Mouse (Mus musculus): ENCODE measurements around the gene Gabrg3. TPM values are rescaled to one million over a fixed set of nuclear protein-coding genes. Genes with fewer than 3 reads are reported as not detected.

Gabrg3 gene
- total RNA-seq, 2 experiments from 2014 or later: 12.4 to 14.3 TPM

- peak in 1 of 2 experiments; percentile 37 for DNase-seq (ENCODE audit: low spot score in 2 of 2)
Observed at GRCm38 (mm10) chr7:57071435-57072160, 315.4 kb downstream of the Gabrg3 start.

GRCm38 (mm10) chr7:57065398-57065797, 321.6 kb downstream of the Gabrg3 start:
- DNase-seq (ENCODE audit: low spot score in 2 of 2): no peak

- DNase-seq (ENCODE audit: low spot score in 2 of 2): peak in 1 of 2 experiments; percentile 47
Observed at GRCm38 (mm10) chr7:57050906-57051635, 335.9 kb downstream of the Gabrg3 start.

- peak in 1 of 2 experiments; percentile 13 for DNase-seq (ENCODE audit: low spot score in 2 of 2)
Observed at GRCm38 (mm10) chr7:57037861-57038421, 349.0 kb downstream of the Gabrg3 start.

- no peak for DNase-seq (ENCODE audit: low spot score in 2 of 2)
Observed at GRCm38 (mm10) chr7:57000585-57001261, 386.3 kb downstream of the Gabrg3 start.

GRCm38 (mm10) chr7:56997713-56998624, 389.0 kb downstream of the Gabrg3 start:
- peak in 1 of 2 experiments; percentile 8 for DNase-seq (ENCODE audit: low spot score in 2 of 2)

- DNase-seq (ENCODE audit: low spot score in 2 of 2): peak in 1 of 2 experiments; percentile 50
Observed at GRCm38 (mm10) chr7:56946398-56946797, 440.6 kb downstream of the Gabrg3 start.

- DNase-seq (ENCODE audit: low spot score in 2 of 2): peak in 1 of 2 experiments; percentile 25
Observed at GRCm38 (mm10) chr7:56941606-56942005, 445.4 kb downstream of the Gabrg3 start.

GRCm38 (mm10) chr7:56938020-56938419, 449.0 kb downstream of the Gabrg3 start:
- DNase-seq (ENCODE audit: low spot score in 2 of 2): no peak

GRCm38 (mm10) chr7:56919499-56919898, 467.5 kb downstream of the Gabrg3 start:
- no peak for DNase-seq (ENCODE audit: low spot score in 2 of 2)

- no peak for DNase-seq (ENCODE audit: low spot score in 2 of 2)
Observed at GRCm38 (mm10) chr7:56914862-56915261, 472.1 kb downstream of the Gabrg3 start.

GRCm38 (mm10) chr7:56899762-56900161, 487.2 kb downstream of the Gabrg3 start:
- no peak for DNase-seq (ENCODE audit: low spot score in 2 of 2)

GRCm38 (mm10) chr7:56867314-56868075, 519.5 kb downstream of the Gabrg3 start:
- DNase-seq (ENCODE audit: low spot score in 2 of 2): no peak

GRCm38 (mm10) chr7:56843565-56843964, 543.4 kb downstream of the Gabrg3 start:
- DNase-seq (ENCODE audit: low spot score in 2 of 2): peak; percentile 58 to 83

- no peak for DNase-seq (ENCODE audit: low spot score in 2 of 2)
Observed at GRCm38 (mm10) chr7:56825446-56825845, 561.5 kb downstream of the Gabrg3 start.

GRCm38 (mm10) chr7:56801841-56802240, 585.1 kb downstream of the Gabrg3 start:
- DNase-seq (ENCODE audit: low spot score in 2 of 2): peak; percentile 50 to 54

GRCm38 (mm10) chr7:56779122-56779521, 607.9 kb downstream of the Gabrg3 start:
- peak; percentile 17 to 63 for DNase-seq (ENCODE audit: low spot score in 2 of 2)

GRCm38 (mm10) chr7:56768216-56768615, 618.8 kb downstream of the Gabrg3 start:
- DNase-seq (ENCODE audit: low spot score in 2 of 2): no peak

- DNase-seq (ENCODE audit: low spot score in 2 of 2): no peak
Observed at GRCm38 (mm10) chr7:56767796-56768195, 619.2 kb downstream of the Gabrg3 start.

Data from layer of hippocampus, adult 18-20 months (tissue).